Mouse (Mus musculus): ENCODE results near the gene Nudt22. TPM values are rescaled to one million over a fixed set of nuclear protein-coding genes. Genes with fewer than 3 reads are reported as not detected.

Nudt22 gene
- polyA plus RNA-seq, 1 experiment from 2014 or later: 11.6 TPM

GRCm38 (mm10) chr19:6974211-6975205, 21.4 kb downstream of the Nudt22 start, which contains the start of gene Ppp1r14b:
TSS of gene Ppp1r14b (plus strand) at chr19:6974968.
- DNase-seq: peak; percentile 88
- 1% methylated on average over 63 of the region's 84 CpGs for WGBS (ENCODE audit: insufficient replicate concordance)
- H3K27ac ChIP-seq (ENCODE audit: low read depth): peak within 1 kb of the TSS; percentile 88
- no peak for TF ChIP-seq EP300 (IDR thresholded peaks at IDR 0.05; ENCODE audit: low read depth)
- no peak for TF ChIP-seq CTCF (IDR thresholded peaks at IDR 0.05; ENCODE audit: low read depth)
- peak within 1 kb of the TSS; percentile 74 for H3K9ac ChIP-seq (replicated peaks)
- H3K36me3 ChIP-seq (replicated peaks; ENCODE audit: insufficient read depth, low read length): peaks cover 7% of the 10 kb centered on the region
- no peaks in the 10 kb centered on the region for H3K27me3 ChIP-seq (ENCODE audit: insufficient read depth, low read length)
- peak within 1 kb of the TSS; percentile 98 for H3K4me2 ChIP-seq (ENCODE audit: low read depth, low read length)
- H3K4me1 ChIP-seq (ENCODE audit: insufficient read depth): peaks cover 47% of the 10 kb centered on the region
- no peaks in the 10 kb centered on the region for H3K9me3 ChIP-seq (ENCODE audit: low read length)
- peak; percentile 62 for ATAC-seq
- peak within 1 kb of the TSS; percentile 65 for H3K4me3 ChIP-seq (ENCODE audit: low read depth, low read length)

GRCm38 (mm10) chr19:6973581-6974190, 22.2 kb downstream of the Nudt22 start:
- H3K36me3 ChIP-seq (replicated peaks; ENCODE audit: insufficient read depth, low read length): peaks cover 7% of the 10 kb centered on the region
- TF ChIP-seq CTCF (IDR thresholded peaks at IDR 0.05; ENCODE audit: low read depth): no peak
- peak overlapping the region; percentile 74; the same call in 1 of the 2 replicates for H3K9ac ChIP-seq (replicated peaks)
- peak overlapping the region; percentile 98 for H3K4me2 ChIP-seq (ENCODE audit: low read depth, low read length)
- 25% methylated on average over 12 of the region's 12 CpGs for WGBS (ENCODE audit: insufficient replicate concordance)
- H3K4me3 ChIP-seq (ENCODE audit: low read depth, low read length): peak overlapping the region; percentile 65
- H3K4me1 ChIP-seq (ENCODE audit: insufficient read depth): peaks cover 46% of the 10 kb centered on the region
- no peaks in the 10 kb centered on the region for H3K27me3 ChIP-seq (ENCODE audit: insufficient read depth, low read length)
- H3K27ac ChIP-seq (ENCODE audit: low read depth): 0 out of 2 replicates have a peak overlapping the region, but pooled peaks have one; percentile 3
- ATAC-seq (no peak), DNase-seq (no peak)
- H3K9me3 ChIP-seq (ENCODE audit: low read length): no peaks in the 10 kb centered on the region

DNA sequence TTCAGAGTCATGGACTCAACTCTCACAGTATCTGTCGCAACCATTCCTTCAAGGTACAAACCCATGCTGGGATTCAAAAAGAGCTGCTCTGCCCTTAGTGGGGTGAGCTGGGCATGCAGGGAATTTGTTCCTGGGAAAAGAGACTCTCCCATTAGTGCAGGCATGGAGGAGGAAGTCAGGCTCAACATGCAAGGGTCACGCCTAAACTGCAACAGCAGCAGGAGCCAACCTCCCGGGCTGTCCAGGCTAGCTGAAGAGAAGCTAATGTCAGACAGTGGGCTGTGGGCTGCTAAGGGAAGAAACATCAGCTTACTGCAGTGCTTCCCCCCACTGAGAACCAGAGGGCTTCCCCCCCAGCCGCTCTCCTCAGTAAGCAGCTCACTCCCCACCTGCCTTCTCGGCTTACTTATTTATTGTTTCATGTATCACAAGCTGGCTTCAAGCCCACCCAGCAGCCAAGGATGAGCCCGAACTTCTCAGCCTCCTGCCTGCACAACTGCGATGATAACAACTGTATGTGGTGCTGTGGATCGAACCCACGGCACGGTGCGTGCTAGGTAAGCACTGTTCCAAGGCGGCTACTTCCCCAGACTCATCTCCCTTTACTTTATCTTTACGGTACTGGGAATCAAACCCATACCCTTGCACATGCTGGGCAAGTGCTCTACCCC, 23.5 kb downstream of the Nudt22 start:
- no peak for ATAC-seq
- Histone ChIP-seq H3K27ac (ENCODE audit: low read depth) (no peak overlapping the region), H3K4me2 (ENCODE audit: low read depth, low read length) (no peak overlapping the region), H3K4me1 (ENCODE audit: insufficient read depth) (peaks cover 46% of the 10 kb centered on the region), H3K4me3 (ENCODE audit: low read depth, low read length) (no peak overlapping the region), H3K9ac (replicated peaks) (no peak overlapping the region), H3K27me3 (ENCODE audit: insufficient read depth, low read length) (no peaks in the 10 kb centered on the region), H3K9me3 (ENCODE audit: low read length) (no peaks in the 10 kb centered on the region), H3K36me3 (replicated peaks; ENCODE audit: insufficient read depth, low read length) (peaks cover 2% of the 10 kb centered on the region)
- TF ChIP-seq CTCF (IDR thresholded peaks at IDR 0.05; ENCODE audit: low read depth): no peak
- no peak for TF ChIP-seq EP300 (IDR thresholded peaks at IDR 0.05; ENCODE audit: low read depth)
- DNase-seq: no peak
- 77% methylated on average over 13 of the region's 13 CpGs for whole genome bisulfite sequencing (ENCODE audit: insufficient replicate concordance)

GRCm38 (mm10) chr19:6971644-6972043, 24.3 kb downstream of the Nudt22 start:
- H3K27ac ChIP-seq (ENCODE audit: low read depth): no peak overlapping the region
- 60% methylated on average over 6 of the region's 6 CpGs for WGBS (ENCODE audit: insufficient replicate concordance)

GRCm38 (mm10) chr19:6970460-6971085, 25.3 kb downstream of the Nudt22 start:
- 32% methylated on average over 11 of the region's 11 CpGs for WGBS (ENCODE audit: insufficient replicate concordance)
- H3K4me2 ChIP-seq (ENCODE audit: low read depth, low read length): peak overlapping the region; percentile 80
- no peak for ATAC-seq
- no peaks in the 10 kb centered on the region for H3K27me3 ChIP-seq (ENCODE audit: insufficient read depth, low read length)
- H3K4me1 ChIP-seq (ENCODE audit: insufficient read depth): peaks cover 32% of the 10 kb centered on the region
- no peak for DNase-seq
- TF ChIP-seq EP300 (IDR thresholded peaks at IDR 0.05; ENCODE audit: low read depth) (no peak), CTCF (IDR thresholded peaks at IDR 0.05; ENCODE audit: low read depth) (no peak)
- no peak overlapping the region for H3K4me3 ChIP-seq (ENCODE audit: low read depth, low read length)
- no peaks in the 10 kb centered on the region for H3K9me3 ChIP-seq (ENCODE audit: low read length)
- H3K27ac ChIP-seq (ENCODE audit: low read depth): no peak overlapping the region
- no peak overlapping the region; the same call in 1 of the 2 replicates for H3K9ac ChIP-seq (replicated peaks)
- 0 out of 2 replicates have a peak, but pooled peaks cover 5% of the 10 kb centered on the region for H3K36me3 ChIP-seq (replicated peaks; ENCODE audit: insufficient read depth, low read length)

More at GRCm38 (mm10) chr19:6971644-6972043, 24.3 kb downstream of the Nudt22 start:
- DNase-seq (no peak), ATAC-seq (no peak)
- no peaks in the 10 kb centered on the region for H3K9me3 ChIP-seq (ENCODE audit: low read length)
- TF ChIP-seq CTCF (IDR thresholded peaks at IDR 0.05; ENCODE audit: low read depth) (no peak), EP300 (IDR thresholded peaks at IDR 0.05; ENCODE audit: low read depth) (no peak)
- H3K4me2 ChIP-seq (ENCODE audit: low read depth, low read length): no peak overlapping the region
- peaks cover 43% of the 10 kb centered on the region for H3K4me1 ChIP-seq (ENCODE audit: insufficient read depth)
- H3K27me3 ChIP-seq (ENCODE audit: insufficient read depth, low read length): no peaks in the 10 kb centered on the region
- no peaks in the 10 kb centered on the region for H3K36me3 ChIP-seq (replicated peaks; ENCODE audit: insufficient read depth, low read length)
- H3K4me3 ChIP-seq (ENCODE audit: low read depth, low read length): no peak overlapping the region
- no peak overlapping the region for H3K9ac ChIP-seq (replicated peaks)
